ENCODE assay signal across 9 mouse cellular contexts in genomic region chr1:45501437-45501836, GRCm38 (mm10). TPM values are rescaled to one million over a fixed set of nuclear protein-coding genes. Genes with fewer than 3 reads are reported as not detected.
DNase-seq lines count a peak whose midpoint lies in the region; ATAC-seq and TF ChIP-seq lines count a peak whose summit lies in the region.
"Had no signal": no experiment of that assay in that cellular context is flagged by ENCODE, and none has a peak within 500 bp of the region (broad histone marks: within the 10 kb centered on the region; RNA-seq: fewer than 3 reads in every experiment).

No protein-coding gene starts in this region.

- no peaks in the 10 kb centered on the region for H3K36me3 ChIP-seq in heart, embryonic 13.5 days
- no peaks in the 10 kb centered on the region for H3K36me3 ChIP-seq in hindbrain, embryonic 11.5 days (ENCODE audit: control insufficient read depth, insufficient read depth, low read length)
- H3K36me3 ChIP-seq in midbrain, embryonic 11.5 days (ENCODE audit: control insufficient read depth, insufficient read depth, low read length): no peaks in the 10 kb centered on the region

- H3K27ac ChIP-seq in heart, embryonic 13.5 days (replicated peaks): peak overlapping the region; percentile 93
- no peak overlapping the region for H3K27ac ChIP-seq in hindbrain, embryonic 11.5 days (ENCODE audit: low read depth, low read length)
- no peak overlapping the region for H3K27ac ChIP-seq in midbrain, embryonic 11.5 days (ENCODE audit: low read depth, low read length)

- H3K4me2 ChIP-seq in heart, embryonic 13.5 days: peak overlapping the region; percentile 69
- no peak overlapping the region for H3K4me2 ChIP-seq in hindbrain, embryonic 11.5 days (replicated peaks; ENCODE audit: low read depth, low read length)
- H3K4me2 ChIP-seq in midbrain, embryonic 11.5 days: peak overlapping the region; percentile 44

- peak overlapping the region; percentile 68 for H3K4me3 ChIP-seq in heart, embryonic 13.5 days
- H3K4me3 ChIP-seq in hindbrain, embryonic 11.5 days (ENCODE audit: low read depth, low read length): peak overlapping the region; percentile 22
- peak overlapping the region; percentile 36 for H3K4me3 ChIP-seq in midbrain, embryonic 11.5 days (ENCODE audit: low read depth, low read length)

- no peak for ATAC-seq in heart, embryonic 13.5 days (ENCODE audit: extremely low read depth, insufficient number of reproducible peaks, low FRiP score, low TSS enrichment)
- ATAC-seq in hindbrain, embryonic 11.5 days (ENCODE audit: low FRiP score): no peak
- ATAC-seq in midbrain, embryonic 11.5 days (ENCODE audit: low FRiP score): no peak
- no peak for ATAC-seq in megakaryocyte, adult 5-6 weeks (ENCODE audit: poor library complexity, severe bottlenecking)

- WGBS in heart, embryonic 13.5 days: 30% methylated on average over 6 of the region's 6 CpGs
- 68% methylated on average over 6 of the region's 6 CpGs for WGBS in hindbrain, embryonic 11.5 days
- 60% methylated on average over 6 of the region's 6 CpGs for WGBS in midbrain, embryonic 11.5 days

- DNase-seq in heart, adult 11 months: no peak
- DNase-seq in brain, embryonic 14.5 days (ENCODE audit: low read depth): peak; percentile 26
- peak; percentile 13 for DNase-seq in hindbrain, embryonic 11.5 days (ENCODE audit: low spot score)
- DNase-seq in midbrain, embryonic 11.5 days (ENCODE audit: low spot score, missing footprints): peak; percentile 87
- DNase-seq in urinary bladder, adult 18-20 months (ENCODE audit: low spot score in 2 of 2): no peak
- no peak for DNase-seq in thymus, postnatal 25 days
- DNase-seq: cerebellum, adult 8-10 months had no signal

- H3K4me1 ChIP-seq in heart, embryonic 13.5 days: peaks cover 12% of the 10 kb centered on the region
- H3K4me1 ChIP-seq in hindbrain, embryonic 11.5 days (replicated peaks; ENCODE audit: control insufficient read depth, insufficient read depth, low read length): no peaks in the 10 kb centered on the region
- H3K4me1 ChIP-seq in midbrain, embryonic 11.5 days (ENCODE audit: control insufficient read depth, insufficient read depth, low read length): no peaks in the 10 kb centered on the region

- TF ChIP-seq CTCF in brain, embryonic 14.5 days (IDR thresholded peaks at IDR 0.05; ENCODE audit: borderline replicate concordance, extremely low read depth, insufficient read depth, insufficient read length): no peak

- TF ChIP-seq POLR2A in brain, embryonic 14.5 days (IDR thresholded peaks at IDR 0.05; ENCODE audit: borderline replicate concordance, extremely low read depth, insufficient read depth, insufficient read length, poor library complexity, severe bottlenecking): no peak

- peak overlapping the region; percentile 85 for H3K9ac ChIP-seq in heart, embryonic 13.5 days
- no peak overlapping the region; the same call in 1 of the 2 replicates for H3K9ac ChIP-seq in hindbrain, embryonic 11.5 days (ENCODE audit: low read depth, low read length)
- H3K9ac ChIP-seq in midbrain, embryonic 11.5 days (ENCODE audit: low read length): peak overlapping the region; percentile 37; the same call in 1 of the 2 replicates

- no peaks in the 10 kb centered on the region for H3K27me3 ChIP-seq in heart, embryonic 13.5 days (replicated peaks)
- H3K27me3 ChIP-seq in hindbrain, embryonic 11.5 days (ENCODE audit: control insufficient read depth, insufficient read depth, low read length): no peaks in the 10 kb centered on the region
- no peaks in the 10 kb centered on the region for H3K27me3 ChIP-seq in midbrain, embryonic 11.5 days (ENCODE audit: control insufficient read depth, insufficient read depth, low read length)

- no peaks in the 10 kb centered on the region for H3K9me3 ChIP-seq in heart, embryonic 13.5 days
- H3K9me3 ChIP-seq in hindbrain, embryonic 11.5 days (ENCODE audit: control insufficient read depth, low read length): no peaks in the 10 kb centered on the region
- no peaks in the 10 kb centered on the region for H3K9me3 ChIP-seq in midbrain, embryonic 11.5 days (ENCODE audit: control insufficient read depth, low read length)

RNA-seq across cellular contexts. Expression of gene Col5a2, which starts 1.6 kb away (rescaled TPM):
- polyA plus RNA-seq in heart, embryonic 13.5 days (2015; fragmentation: Nextera tagmentation; extraction: Ambion mirVana): 53.1 and 61.5 TPM in 2 replicates
- 11.4 and 24.5 TPM in 2 replicates for polyA plus RNA-seq in brain, embryonic 14.5 days (2012; rRNA removed)
- 20.8 and 21.8 TPM in 2 replicates for polyA plus RNA-seq in hindbrain, embryonic 11.5 days (2014; fragmentation: Nextera tagmentation; extraction: Ambion mirVana)
- 25.2 and 25.5 TPM in 2 replicates for polyA plus RNA-seq in midbrain, embryonic 11.5 days (2014; fragmentation: Nextera tagmentation; extraction: Ambion mirVana)
- not detected in 2 replicates for total RNA-seq in megakaryocyte, adult 5-6 weeks (2015)
- 0.33 TPM in 1 of 2 replicates, not detected in the other for total RNA-seq in megakaryocyte, adult 5-6 weeks (2017)

Comparison
In these comparisons a context has a peak if more than half of its experiments do, and no peak if none do; other contexts are left out.
1. DNase-seq: peak in brain, embryonic 14.5 days (single experiment), hindbrain, embryonic 11.5 days (single experiment) and midbrain, embryonic 11.5 days (single experiment); none in heart, adult 11 months (single experiment), urinary bladder, adult 18-20 months (0 of 2) and thymus, postnatal 25 days (single experiment).
2. Peak in every context shown above with its lines, with median percentiles within 50 percentile points of each other: H3K4me3 ChIP-seq.